In genomic region chr5:148399660-148400443, GRCm38 (mm10) we compare ENCODE assay signal across 7 mouse cellular contexts. TPM values are rescaled to one million over a fixed set of nuclear protein-coding genes. Genes with fewer than 3 reads are reported as not detected.
A peak's percentile ranks its signal among the peaks of the same experiment; 100 is the strongest.
DNase-seq lines count a peak whose midpoint lies in the region; ATAC-seq lines count a peak whose summit lies in the region.

TSS of gene Slc7a1 (minus strand) at chr5:148399904.

- peak within 1 kb of the TSS; percentile 89 for H3K27ac ChIP-seq in embryonic facial prominence, embryonic 10.5 days (replicated peaks)
- H3K27ac ChIP-seq in limb, embryonic 11.5 days (replicated peaks; ENCODE audit: low read depth, low read length) = no peak within 1 kb of the TSS
- peak within 1 kb of the TSS; percentile 70 for H3K27ac ChIP-seq in midbrain, embryonic 14.5 days (replicated peaks; ENCODE audit: low read depth, low read length)

- peak within 1 kb of the TSS; percentile 100 for H3K4me2 ChIP-seq in limb, embryonic 11.5 days (ENCODE audit: low read depth, severe bottlenecking)
- peak within 1 kb of the TSS; percentile 97 for H3K4me2 ChIP-seq in midbrain, embryonic 14.5 days (ENCODE audit: low read length)

- H3K4me1 ChIP-seq in embryonic facial prominence, embryonic 10.5 days = peaks cover 27% of the 10 kb centered on the region
- H3K4me1 ChIP-seq in limb, embryonic 11.5 days (ENCODE audit: control insufficient read depth, insufficient read depth, low read length) = no peaks in the 10 kb centered on the region
- no peaks in the 10 kb centered on the region for H3K4me1 ChIP-seq in midbrain, embryonic 14.5 days (ENCODE audit: control insufficient read depth, insufficient read depth, low read length)

- no peaks in the 10 kb centered on the region for H3K9me3 ChIP-seq in embryonic facial prominence, embryonic 10.5 days
- H3K9me3 ChIP-seq in limb, embryonic 11.5 days (ENCODE audit: control insufficient read depth, low read length) = no peaks in the 10 kb centered on the region
- H3K9me3 ChIP-seq in midbrain, embryonic 14.5 days (ENCODE audit: control insufficient read depth, low read length) = no peaks in the 10 kb centered on the region

- DNase-seq in adrenal gland, postnatal 10 days = peak; percentile 95
- DNase-seq in embryonic facial prominence, embryonic 10.5 days (ENCODE audit: low spot score) = peak; percentile 87
- DNase-seq in kidney, adult 18-20 months = peak; percentile 89
- peak; percentile 87 for DNase-seq in limb, embryonic 11.5 days (ENCODE audit: low spot score)
- DNase-seq in midbrain, embryonic 14.5 days = peak; percentile 92
- DNase-seq in spleen, adult 18-20 months = peak; percentile 88 to 93

- peak; percentile 79 for ATAC-seq in granulocyte monocyte progenitor cell, adult 5-6 weeks (replicated peaks; ENCODE audit: poor library complexity, severe bottlenecking)
- peak; percentile 82 for ATAC-seq in limb, embryonic 11.5 days (ENCODE audit: insufficient number of reproducible peaks, low FRiP score, low TSS enrichment, low read depth)
- peak; percentile 90 for ATAC-seq in midbrain, embryonic 14.5 days (ENCODE audit: low FRiP score, low TSS enrichment)

- peak within 1 kb of the TSS; percentile 91 for H3K4me3 ChIP-seq in embryonic facial prominence, embryonic 10.5 days
- peak within 1 kb of the TSS; percentile 68 for H3K4me3 ChIP-seq in limb, embryonic 11.5 days (ENCODE audit: low read depth, low read length)
- peak within 1 kb of the TSS; percentile 71 for H3K4me3 ChIP-seq in midbrain, embryonic 14.5 days (replicated peaks; ENCODE audit: low read depth, low read length)

- peaks cover 11% of the 10 kb centered on the region for H3K36me3 ChIP-seq in embryonic facial prominence, embryonic 10.5 days (replicated peaks)
- H3K36me3 ChIP-seq in limb, embryonic 11.5 days (ENCODE audit: control insufficient read depth, insufficient read depth, low read length) = no peaks in the 10 kb centered on the region
- H3K36me3 ChIP-seq in midbrain, embryonic 14.5 days (ENCODE audit: control insufficient read depth, insufficient read depth, low read length) = no peaks in the 10 kb centered on the region

- H3K9ac ChIP-seq in limb, embryonic 11.5 days (ENCODE audit: low read length) = peak within 1 kb of the TSS; percentile 74
- peak within 1 kb of the TSS; percentile 69 for H3K9ac ChIP-seq in midbrain, embryonic 14.5 days (replicated peaks; ENCODE audit: low read length)

- H3K27me3 ChIP-seq in embryonic facial prominence, embryonic 10.5 days (replicated peaks; ENCODE audit: low read depth, poor library complexity, severe bottlenecking) = peaks cover 22% of the 10 kb centered on the region
- no peaks in the 10 kb centered on the region for H3K27me3 ChIP-seq in limb, embryonic 11.5 days (ENCODE audit: control insufficient read depth, insufficient read depth, low read length)
- no peaks in the 10 kb centered on the region for H3K27me3 ChIP-seq in midbrain, embryonic 14.5 days (ENCODE audit: control insufficient read depth, insufficient read depth, low read length)

- WGBS in embryonic facial prominence, embryonic 10.5 days = 3% methylated on average over 52 of the region's 52 CpGs
- 2% methylated on average over 52 of the region's 52 CpGs for WGBS in limb, embryonic 11.5 days
- WGBS in midbrain, embryonic 14.5 days = 2% methylated on average over 52 of the region's 52 CpGs

RNA-seq across cellular contexts. Expression of gene Slc7a1, which starts in this region (rescaled TPM):
- 10 to 100 TPM; 53.0 to 60.6 TPM for total RNA-seq in adrenal gland, postnatal 10 days (2021)
- 13.0 and 13.5 TPM in 2 replicates for polyA plus RNA-seq in embryonic facial prominence, embryonic 10.5 days (2016; fragmentation: Nextera tagmentation; extraction: Ambion mirVana)
- 25.1 and 39.0 TPM in 2 replicates for total RNA-seq in granulocyte monocyte progenitor cell, adult 5-6 weeks (2014; fragmentation: Nextera tagmentation)
- total RNA-seq in granulocyte monocyte progenitor cell, adult 5-6 weeks (2017) = 20.8 and 23.1 TPM in 2 replicates
- polyA plus RNA-seq in limb, embryonic 11.5 days (2014; fragmentation: Nextera tagmentation; extraction: Ambion mirVana) = 16.4 and 20.4 TPM in 2 replicates
- polyA plus RNA-seq in midbrain, embryonic 14.5 days (2014; fragmentation: Nextera tagmentation; extraction: Ambion mirVana) = 38.8 and 46.8 TPM in 2 replicates
